Mouse (Mus musculus) monocyte, adult 2 months (primary cell): ENCODE measurements around the gene Hist1h2bp.
"Not testable (repeated sequence)": the region's sequence is repeated elsewhere in the genome, so short reads cannot be mapped to it uniquely, and the experiment has no call there.

Experiments used
- DNase-seq, 2 experiments: peaks; one replicate each; pipeline ENCODE4 v3.0.0; 2022; ENCODE audit warnings: low spot score in 2 of 2, low read depth in 1 of 2

Gene Hist1h2bp

GRCm38 (mm10) chr13:21786899-21787629 is at the start of gene Hist1h2bp, which contains the start of gene Hist1h2an:
Hist1h2bp (plus strand) TSS chr13:21787461.
Hist1h2an (minus strand) TSS chr13:21787218.
- peak; percentile 74 to 84 for DNase-seq

DNA sequence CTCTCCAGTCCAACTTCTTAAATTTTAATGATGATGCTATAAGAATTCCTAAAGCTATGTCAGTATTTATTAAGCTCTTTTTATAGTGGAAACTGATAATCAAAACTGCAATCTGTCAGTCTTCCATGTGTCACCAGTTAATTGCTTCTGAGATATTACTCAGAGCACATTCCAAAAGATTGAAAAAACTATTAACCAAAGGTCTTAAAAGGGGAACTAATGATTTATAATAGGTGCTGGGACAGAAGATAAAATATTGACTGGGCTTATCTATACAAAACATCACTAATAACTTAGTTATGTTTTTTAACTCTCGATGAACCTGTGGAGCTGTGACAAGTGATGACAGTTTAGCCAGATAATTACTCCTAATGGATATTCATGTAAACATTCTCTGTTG is 42.3 kb upstream of the Hist1h2bp start:
- DNase-seq: no peak

- DNase-seq: no peak
Observed at GRCm38 (mm10) chr13:21749387-21750158, 37.7 kb upstream of the Hist1h2bp start.

GRCm38 (mm10) chr13:21750159-21751017 is 36.9 kb upstream of the Hist1h2bp start, which contains the start of gene Hist1h4k:
Hist1h4k (minus strand) TSS chr13:21750505.
- peak; percentile 69 to 77 for DNase-seq

DNA sequence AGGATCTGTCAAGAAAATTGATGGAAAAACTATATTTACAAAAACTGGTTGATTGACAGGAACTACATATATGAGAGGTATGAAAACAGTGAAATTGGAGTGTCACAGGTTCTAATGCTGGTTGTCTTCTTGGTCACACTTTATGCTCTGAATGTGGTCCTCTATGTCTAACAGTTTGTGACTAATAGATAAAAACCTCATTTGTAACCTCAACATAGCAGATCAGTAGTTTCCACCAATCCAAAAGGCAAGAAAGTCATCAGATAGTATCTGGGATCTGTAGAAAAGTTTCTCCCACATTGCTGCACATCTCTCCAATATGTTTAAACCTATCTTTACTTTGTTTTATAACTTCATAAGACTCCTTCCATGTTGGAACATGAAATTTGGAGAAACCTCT is 35.8 kb upstream of the Hist1h2bp start:
- DNase-seq: no peak

GRCm38 (mm10) chr13:21751827-21752226 is 35.4 kb upstream of the Hist1h2bp start:
- DNase-seq: no peak

DNA sequence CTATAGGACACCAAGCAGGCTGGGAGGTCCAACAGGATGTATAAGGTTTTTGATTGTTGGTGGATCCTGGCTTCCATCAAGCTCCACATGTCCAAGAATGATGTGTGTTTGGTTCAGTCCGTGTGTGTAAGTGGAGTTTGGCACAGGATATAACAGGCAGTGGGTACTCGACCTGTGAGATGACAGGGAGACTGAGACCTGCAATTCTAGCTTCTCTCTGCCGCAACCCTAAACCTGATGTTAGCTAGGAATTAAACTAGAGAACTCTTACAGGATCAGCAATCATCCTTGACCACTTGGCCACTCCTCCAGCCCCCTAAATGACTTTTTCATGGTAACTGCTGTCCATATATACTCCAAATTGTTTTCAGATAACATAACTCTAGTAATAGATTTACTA is 34.9 kb upstream of the Hist1h2bp start:
- DNase-seq: no peak

- DNase-seq: no peak
Observed at GRCm38 (mm10) chr13:21753051-21753523, 34.2 kb upstream of the Hist1h2bp start.

DNA sequence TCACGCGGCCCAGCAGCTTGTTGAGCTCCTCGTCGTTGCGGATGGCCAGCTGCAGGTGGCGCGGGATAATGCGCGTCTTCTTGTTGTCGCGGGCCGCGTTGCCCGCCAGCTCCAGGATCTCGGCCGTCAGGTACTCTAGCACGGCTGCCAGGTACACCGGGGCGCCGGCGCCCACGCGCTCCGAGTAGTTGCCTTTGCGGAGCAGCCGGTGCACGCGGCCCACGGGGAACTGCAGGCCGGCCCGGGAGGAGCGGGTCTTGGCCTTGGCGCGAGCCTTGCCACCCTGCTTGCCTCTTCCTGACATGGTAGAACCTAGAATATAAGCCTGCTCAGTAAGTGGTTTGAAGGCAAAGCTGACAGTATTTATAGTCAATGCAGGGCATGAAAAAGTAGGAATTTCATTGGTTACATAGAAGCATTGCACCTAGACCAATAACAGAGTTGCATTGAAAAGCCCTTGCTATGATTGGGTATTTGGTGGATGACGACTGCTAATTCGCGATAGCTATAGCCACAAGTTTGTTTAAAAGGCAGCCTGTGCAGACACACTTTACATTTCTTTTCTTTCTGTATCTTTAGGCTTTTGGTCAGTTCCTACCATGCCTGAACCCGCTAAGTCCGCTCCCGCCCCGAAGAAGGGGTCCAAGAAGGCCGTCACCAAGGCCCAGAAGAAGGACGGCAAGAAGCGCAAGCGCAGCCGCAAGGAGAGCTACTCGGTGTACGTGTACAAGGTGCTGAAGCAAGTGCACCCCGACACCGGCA is 33.6 kb upstream of the Hist1h2bp start, which contains the start of the genes Hist1h2ak and Hist1h2bn:
Gene Hist1h2ak, minus strand, starts transcription at position 304 of the 762 bp plus-strand sequence.
Gene Hist1h2bn, plus strand, starts transcription at position 600 of the 762 bp plus-strand sequence.
- DNase-seq: peak; percentile 33 to 68

- not testable (repeated sequence) for DNase-seq
Observed at GRCm38 (mm10) chr13:21754294-21755001, 32.8 kb upstream of the Hist1h2bp start.

DNA sequence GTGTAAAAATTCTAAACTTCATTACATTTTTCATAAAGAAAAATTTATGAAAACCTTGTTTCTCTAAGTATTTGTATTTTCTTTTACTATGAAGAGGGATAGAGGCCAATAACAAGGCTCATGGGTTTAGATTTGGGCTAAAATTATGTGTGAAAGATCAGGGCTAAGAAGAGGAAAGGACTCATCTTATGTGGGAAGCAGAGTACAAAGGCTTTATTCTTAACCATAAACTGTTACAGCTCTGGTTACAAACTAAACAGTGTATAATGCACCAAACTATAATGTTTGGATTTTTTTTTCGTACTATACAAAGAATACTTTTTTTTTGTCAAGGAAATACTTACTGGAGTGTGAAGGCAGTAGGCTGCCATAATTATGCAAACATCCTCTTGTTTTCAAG is 31.6 kb upstream of the Hist1h2bp start:
- no peak for DNase-seq

- DNase-seq: peak; percentile 40 to 56
Observed at GRCm38 (mm10) chr13:21778814-21779766, 8.2 kb upstream of the Hist1h2bp start.

- peak; percentile 32 to 50 for DNase-seq
Observed at GRCm38 (mm10) chr13:21779767-21780731, 7.2 kb upstream of the Hist1h2bp start, which contains the start of gene Hist1h1b. Hist1h1b (minus strand) TSS chr13:21780625.

DNA sequence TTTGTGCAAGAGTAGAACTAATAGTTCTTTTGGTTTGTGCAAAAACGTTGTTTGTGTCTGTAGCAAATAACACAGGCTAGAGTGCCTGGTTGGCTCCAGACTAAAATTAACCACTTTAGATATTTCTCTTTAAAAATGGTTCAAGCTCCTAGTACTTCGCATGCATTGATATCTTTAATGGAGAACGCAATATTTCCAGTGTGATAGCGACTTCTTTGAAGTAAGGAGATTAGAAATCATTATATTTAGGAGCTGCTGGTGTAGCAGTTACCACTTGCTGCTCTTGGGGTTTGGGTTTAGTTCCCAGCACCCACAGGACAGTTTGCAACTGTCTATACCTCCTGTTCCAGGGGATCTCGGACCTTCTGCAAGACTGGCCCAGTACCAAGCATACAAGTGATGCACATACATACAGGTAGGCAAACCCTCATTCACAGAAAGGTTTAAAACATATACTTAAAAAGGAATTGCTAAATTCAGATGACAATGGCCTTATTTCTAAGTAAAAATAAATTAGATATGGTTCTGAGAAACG is 6.2 kb upstream of the Hist1h2bp start:
- no peak for DNase-seq

GRCm38 (mm10) chr13:21781639-21782038 is 5.6 kb upstream of the Hist1h2bp start:
- DNase-seq: no peak

- not testable (repeated sequence) for DNase-seq
Observed at GRCm38 (mm10) chr13:21782361-21783254, 4.7 kb upstream of the Hist1h2bp start.
